Mouse (Mus musculus) adrenal gland, adult 18-20 months (tissue): Measurements from ENCODE around the gene Gpr156. TPM values are rescaled to one million over a fixed set of nuclear protein-coding genes. Genes with fewer than 3 reads are reported as not detected.
A peak's percentile ranks its signal among the peaks of the same experiment; 100 is the strongest.
"Not testable (repeated sequence)": the region's sequence is repeated elsewhere in the genome, so short reads cannot be mapped to it uniquely, and the experiment has no call there.

Experiments used
- DNase-seq, 2 experiments: peaks; one replicate each; pipeline ENCODE4 v3.0.0; 2021 to 2022; ENCODE audit warnings: low spot score in 2 of 2
- total RNA-seq, 2 experiments: library from RNA; stranded (reverse); gene quantifications; 1 replicate in 1 of 2; 2 replicates in 1 of 2; pipeline ENCODE4 v1.2.3; 2021

Gene Gpr156
- total RNA-seq, 2 experiments from 2014 or later: 0.16 TPM; not detected in 1

DNA sequence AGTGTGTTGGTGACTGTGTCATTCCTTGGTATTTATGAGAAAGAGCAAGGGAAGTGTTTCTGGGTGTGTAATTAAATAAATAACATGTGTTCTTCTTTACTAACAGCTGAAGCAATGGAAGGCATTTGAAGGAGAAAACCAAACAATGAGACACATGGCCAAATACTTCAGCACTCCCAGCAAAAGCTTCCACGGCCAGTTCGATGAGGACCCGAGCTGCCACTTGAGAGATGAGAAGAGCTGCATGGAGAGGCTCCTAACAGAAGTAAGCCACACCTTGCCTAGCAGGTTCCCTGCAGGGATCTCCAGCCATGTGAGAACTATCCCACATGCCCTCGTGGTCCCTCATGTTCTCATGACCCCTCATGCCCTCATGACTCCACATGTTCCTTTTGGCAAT, 81.5 kb downstream of the Gpr156 start:
- no peak for DNase-seq

DNA sequence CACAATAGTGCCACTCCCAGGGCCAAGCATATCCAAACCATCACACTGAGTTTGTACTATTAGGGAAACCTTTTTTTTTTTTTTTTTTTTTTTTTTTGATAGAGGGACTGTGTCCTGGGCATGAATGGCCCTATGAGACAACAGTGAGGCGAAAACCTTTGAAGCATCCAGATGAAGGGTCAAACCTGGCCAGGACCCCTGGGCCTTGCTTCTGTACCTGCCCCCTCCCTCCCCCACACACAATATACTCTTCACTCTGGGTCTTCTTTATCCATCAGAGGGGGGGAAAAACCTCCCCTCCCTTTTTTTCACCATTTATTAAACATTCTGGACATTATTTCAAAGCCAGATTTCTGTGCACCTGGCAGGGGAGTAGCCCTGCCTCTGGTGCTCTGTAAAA, 83.5 kb downstream of the Gpr156 start:
- no peak for DNase-seq

- DNase-seq: no peak
Measured at GRCm38 (mm10) chr16:38000178-38000577, 83.9 kb downstream of the Gpr156 start.

GRCm38 (mm10) chr16:38001766-38002165, 85.5 kb downstream of the Gpr156 start:
- no peak for DNase-seq

DNA sequence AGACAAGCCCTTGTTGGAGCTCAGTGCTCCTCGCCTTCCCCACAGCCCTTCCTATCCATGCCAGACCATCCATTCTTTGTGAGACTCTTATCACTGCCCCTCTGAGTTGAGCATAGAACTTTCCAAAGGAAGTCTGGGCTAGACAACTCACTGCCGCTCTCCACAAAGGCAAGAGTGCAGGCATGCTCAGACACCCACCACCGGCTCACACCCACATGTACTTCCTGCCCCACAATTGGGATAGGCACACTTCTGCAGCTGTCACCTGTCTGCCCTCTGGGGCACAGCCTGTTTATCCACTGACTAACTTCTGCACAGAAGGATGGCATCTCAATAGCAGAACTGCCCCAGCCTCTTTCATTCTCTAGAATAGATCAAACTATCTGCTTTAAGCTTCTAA, 86.2 kb downstream of the Gpr156 start:
- no peak for DNase-seq

DNA sequence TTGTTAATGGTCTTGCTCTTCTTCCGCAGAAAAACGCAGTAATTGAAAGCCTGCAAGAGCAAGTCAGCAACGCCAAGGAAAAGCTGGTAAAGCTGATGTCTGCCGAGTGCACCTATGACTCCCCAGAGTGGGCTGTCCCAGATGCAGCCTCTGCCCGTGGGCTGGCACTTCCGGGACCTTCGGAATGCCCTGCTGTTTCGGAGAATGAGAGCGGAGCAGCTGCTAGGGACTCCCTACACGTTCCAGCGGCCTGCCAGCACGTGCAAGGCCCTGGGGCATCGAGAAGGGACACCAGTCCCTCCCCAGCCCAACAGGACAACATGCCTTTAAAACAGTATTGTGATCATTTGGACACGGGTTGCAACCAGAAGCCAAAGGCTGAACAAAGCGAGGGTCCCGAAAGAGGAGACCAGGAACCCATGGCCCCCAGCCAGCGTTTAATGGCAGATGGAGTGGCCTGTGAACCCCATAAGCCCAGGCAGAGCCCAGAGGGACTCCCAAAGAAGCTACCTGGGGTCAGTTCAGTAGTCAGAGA, 88.3 kb downstream of the Gpr156 start:
- no peak for DNase-seq

GRCm38 (mm10) chr16:38005471-38005870, 89.2 kb downstream of the Gpr156 start:
- no peak for DNase-seq

DNA sequence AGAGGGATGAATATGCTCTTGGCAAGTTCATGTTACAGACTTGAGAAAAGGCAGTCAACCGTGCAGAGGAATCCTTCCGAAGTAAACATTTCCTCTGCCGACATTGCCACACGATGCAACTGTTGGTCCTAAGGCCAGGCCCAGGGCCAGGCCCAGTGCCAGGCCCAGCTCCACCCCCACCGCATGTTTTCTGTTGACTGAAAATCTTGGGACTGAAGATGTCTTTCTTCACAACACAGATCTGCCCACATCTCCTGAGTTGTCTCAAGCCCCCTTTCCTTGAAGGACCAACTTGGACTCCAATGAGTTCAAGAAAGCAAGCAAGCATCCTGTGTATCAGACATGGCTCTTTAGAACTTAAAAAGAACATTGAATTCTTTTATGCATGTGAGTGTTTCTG, 92.1 kb downstream of the Gpr156 start:
- no peak for DNase-seq

DNA sequence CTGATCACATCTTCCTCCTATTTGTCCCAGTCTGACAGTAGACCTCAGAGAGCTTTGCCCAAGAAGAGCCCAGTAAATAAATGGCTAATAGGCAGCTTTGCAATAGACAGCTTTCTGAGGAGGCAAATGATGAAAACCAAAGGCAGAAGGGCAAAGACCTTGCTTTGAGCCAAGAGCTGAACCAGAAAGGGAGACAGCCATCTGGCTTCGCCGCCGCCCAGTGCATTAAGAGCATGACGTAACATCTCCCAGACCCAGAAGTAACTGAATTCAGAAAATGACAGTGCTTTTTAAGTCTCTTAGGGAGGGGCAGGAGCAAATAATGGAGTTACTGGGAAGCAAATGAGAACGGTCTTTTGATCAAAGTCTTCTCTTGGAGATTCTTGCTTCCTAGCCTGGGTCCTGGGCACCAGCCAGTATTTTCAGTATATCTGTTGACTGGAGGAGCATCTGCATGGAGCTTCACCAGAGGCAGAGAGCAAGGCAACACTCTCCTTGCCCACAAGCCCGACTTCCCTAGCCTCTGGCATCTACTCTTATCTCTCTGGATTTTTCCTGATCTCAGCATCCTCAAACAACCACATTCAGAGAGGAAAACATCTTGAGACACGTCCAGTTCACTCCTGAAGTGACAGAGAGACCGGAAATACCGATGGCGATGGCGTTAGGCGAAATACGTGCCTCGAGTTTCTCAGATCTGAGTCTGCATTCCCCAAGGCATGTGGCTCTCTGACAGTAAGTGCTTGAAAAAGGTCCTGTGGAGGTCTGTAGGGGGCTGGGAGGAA, 92.9 kb downstream of the Gpr156 start:
- DNase-seq: no peak

DNA sequence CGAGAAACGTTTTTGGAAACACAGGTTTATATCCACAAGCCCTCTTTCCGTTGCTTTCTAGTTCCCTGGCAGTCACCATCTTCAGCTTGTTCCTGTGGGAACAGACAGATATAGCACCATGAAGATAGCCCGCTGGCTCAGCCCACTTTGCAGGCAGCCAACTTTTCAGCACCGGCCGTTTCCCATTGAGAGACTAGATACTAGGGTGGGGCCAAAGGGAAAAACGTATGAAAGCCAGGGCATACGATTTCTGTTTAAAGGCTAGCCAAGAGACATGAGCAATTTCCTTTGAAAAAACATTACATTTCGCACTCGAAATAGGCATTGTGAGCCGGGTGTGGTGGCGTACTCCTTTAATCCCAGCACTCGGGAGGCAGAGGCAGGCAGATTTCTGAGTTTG, 95.2 kb downstream of the Gpr156 start:
- DNase-seq: no peak

GRCm38 (mm10) chr16:38012382-38012781, 96.1 kb downstream of the Gpr156 start:
- peak in 1 of 2 experiments; percentile 40 for DNase-seq

DNA sequence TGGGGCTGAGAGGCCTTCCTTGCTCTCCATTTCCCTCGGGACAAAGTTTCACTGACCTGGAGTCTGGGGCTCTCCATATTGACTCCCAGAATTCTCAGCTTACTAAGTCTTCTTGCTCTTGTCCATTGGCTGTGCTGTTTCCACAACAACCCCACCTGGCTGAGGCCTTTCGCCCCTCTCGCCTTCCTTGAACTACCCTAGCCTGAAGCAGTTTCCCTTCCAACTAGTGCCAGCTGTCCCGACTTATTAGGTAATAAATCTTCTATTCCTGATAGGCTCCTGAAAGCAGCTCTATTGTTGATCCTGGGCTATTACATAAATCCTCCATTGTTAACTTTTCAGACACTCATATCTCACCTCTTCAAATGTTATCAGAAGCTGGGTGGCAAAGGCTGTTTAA, 96.6 kb downstream of the Gpr156 start:
- no peak for DNase-seq

DNA sequence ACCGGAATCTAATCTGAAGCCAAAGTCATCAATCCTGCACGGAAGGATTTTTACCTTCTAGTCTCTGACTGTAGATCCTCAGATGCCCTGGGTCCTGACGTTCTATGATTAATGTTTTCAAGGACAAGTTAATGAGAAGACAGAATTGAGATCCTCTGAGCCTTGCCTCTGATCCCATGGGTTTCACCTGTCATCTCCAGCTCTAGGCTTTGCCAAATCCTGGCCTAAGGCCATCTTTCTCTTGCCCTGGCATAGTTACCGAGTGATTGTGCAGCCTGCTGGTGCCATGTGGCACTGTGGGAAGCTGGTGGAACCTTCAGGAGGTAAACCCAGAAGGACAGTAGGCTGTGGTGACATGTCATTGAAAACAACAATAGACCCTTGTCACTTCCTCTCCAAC, 98.7 kb downstream of the Gpr156 start:
- DNase-seq: no peak

- DNase-seq: no peak
Measured at GRCm38 (mm10) chr16:38016928-38017524, 100.7 kb downstream of the Gpr156 start.

- DNase-seq: no peak
Measured at GRCm38 (mm10) chr16:38017958-38018376, 101.7 kb downstream of the Gpr156 start.

- no peak for DNase-seq
Measured at GRCm38 (mm10) chr16:38032644-38033043, 116.3 kb downstream of the Gpr156 start.

DNA sequence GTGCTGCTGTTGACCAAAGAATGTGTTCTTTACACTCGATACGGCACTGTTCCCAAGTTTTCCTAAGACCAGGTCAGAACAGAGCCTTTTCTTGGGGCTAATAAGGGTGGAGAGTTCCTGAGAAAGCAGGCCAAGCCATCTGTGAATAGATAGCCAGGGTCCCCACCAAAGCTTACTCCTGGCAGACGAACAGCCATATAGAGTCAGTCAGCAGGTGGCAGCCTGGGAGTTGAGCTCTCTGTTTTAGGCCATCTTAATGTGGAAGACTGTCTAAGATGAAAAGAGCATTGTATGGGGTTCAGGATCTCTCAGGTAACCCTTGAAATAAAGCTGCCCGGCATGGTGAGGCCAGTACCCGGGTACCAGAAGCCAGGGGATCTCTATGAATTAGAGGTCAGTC, 116.8 kb downstream of the Gpr156 start:
- no peak for DNase-seq

- not testable (repeated sequence) for DNase-seq
Measured at GRCm38 (mm10) chr16:38038101-38038500, 121.8 kb downstream of the Gpr156 start.

DNA sequence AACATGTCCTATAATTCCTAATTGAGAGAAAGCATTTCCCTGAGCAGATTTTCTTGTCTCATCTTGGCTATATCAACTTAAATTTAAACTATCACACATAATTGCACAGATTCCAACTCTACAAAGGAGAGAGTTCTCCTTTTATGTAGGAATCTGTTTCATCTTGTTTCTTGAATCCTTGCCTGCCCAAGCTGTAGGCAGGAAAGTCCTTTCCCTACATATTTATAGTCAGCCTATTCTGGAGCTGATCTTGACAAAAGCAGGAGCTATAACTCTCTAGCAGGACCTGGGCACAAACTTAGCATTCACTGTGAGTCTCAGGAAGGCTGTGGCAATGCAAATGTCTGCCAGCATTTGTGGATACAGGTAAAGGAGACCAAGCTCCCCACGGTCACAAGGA, 125.9 kb downstream of the Gpr156 start:
- DNase-seq: no peak

DNA sequence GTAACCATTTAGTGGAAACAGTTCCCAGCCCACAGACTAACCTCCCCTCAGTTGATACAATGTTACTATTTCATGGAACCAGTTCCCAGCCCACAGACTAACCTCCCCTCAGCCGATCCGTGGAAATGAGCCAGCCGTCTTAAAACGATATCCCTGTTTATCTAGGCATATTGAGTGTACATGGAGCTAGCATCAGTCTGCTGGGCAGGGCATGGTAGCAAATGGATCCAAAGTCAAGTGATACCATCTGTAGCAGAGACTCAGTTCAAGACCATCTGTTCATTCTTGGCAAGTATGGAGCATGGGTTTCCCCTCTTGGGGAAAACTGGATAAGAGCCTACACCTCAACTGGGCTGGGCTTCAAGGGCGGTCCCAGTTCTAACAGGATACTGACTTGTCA, 128.3 kb downstream of the Gpr156 start:
- DNase-seq: no peak

DNA sequence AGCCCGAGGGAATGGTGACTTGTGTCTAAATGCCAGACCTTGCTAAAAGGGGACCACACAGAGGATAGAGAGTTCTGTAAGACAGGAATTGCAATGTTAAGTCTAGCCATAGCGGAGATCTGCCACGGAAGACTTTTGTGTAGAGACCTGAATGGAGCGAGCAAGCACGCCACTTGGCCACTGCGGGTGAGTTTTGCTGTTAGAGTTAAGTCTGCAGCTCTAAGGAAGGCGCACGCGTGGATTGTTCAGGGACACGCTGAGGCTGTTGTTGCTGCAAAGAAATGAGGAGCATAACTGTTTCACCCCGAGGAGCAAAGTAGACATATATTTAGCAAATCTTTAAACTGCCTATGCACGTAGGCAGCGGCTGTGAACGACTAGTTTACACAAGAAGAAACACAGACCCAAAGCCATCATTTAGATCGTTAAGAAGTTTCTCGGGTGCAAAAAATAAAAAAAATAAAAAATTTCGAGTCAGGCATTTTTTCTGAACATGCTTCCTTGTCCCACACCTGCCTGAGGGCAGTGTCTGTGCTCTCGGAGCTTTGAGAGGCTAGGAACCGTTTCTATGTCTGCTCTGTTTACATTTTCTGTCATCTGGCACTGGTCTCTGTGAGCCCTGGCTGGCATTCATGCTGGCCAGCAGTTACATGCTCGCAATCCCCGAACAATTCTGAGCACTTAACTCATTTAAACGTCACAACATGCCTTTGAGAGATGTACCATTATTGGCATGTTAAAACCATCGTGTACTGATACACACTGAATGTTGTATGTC, 131.7 kb downstream of the Gpr156 start:
- DNase-seq: no peak
